Mouse (Mus musculus) heart, embryonic 13.5 days (tissue): Measurements from ENCODE around the gene Omp. TPM values are rescaled to one million over a fixed set of nuclear protein-coding genes. Genes with fewer than 3 reads are reported as not detected.

Experiments used
- ATAC-seq: fragments of 200-750 bp; cut with Nextera tagmentation; 2 replicates; pipeline ENCODE4 v1.8.0; 2017; ENCODE audit warnings: moderate TSS enrichment; ENCODE audit not compliant: insufficient number of reproducible peaks, low FRiP score, low TSS enrichment; ENCODE audit errors: extremely low read depth
- H3K27ac ChIP-seq: fragments of 300-500 bp; sonication (generic); replicated peaks from 2 replicates; pipeline ENCODE4 v1.5.1; 2015; ENCODE audit warnings: moderate library complexity, mild to moderate bottlenecking, inconsistent platforms
- H3K27me3 ChIP-seq: fragments of 300-500 bp; sonication (generic); replicated peaks from 2 replicates; pipeline ENCODE4 v1.6.1; 2015; ENCODE audit warnings: mild to moderate bottlenecking, inconsistent platforms
- H3K36me3 ChIP-seq: fragments of 300-500 bp; sonication (generic); 2 replicates; pipeline ENCODE4 v1.6.1; 2015; ENCODE audit warnings: mild to moderate bottlenecking, inconsistent platforms
- H3K4me1 ChIP-seq: fragments of 300-500 bp; sonication (generic); 2 replicates; pipeline ENCODE4 v1.6.1; 2015; ENCODE audit warnings: inconsistent platforms
- H3K4me2 ChIP-seq: fragments of 300-500 bp; sonication (generic); 2 replicates; pipeline ENCODE4 v1.6.1; 2015; ENCODE audit warnings: inconsistent platforms, mild to moderate bottlenecking, moderate library complexity
- H3K4me3 ChIP-seq: fragments of 300-500 bp; sonication (generic); 2 replicates; pipeline ENCODE4 v1.5.1; 2015; ENCODE audit warnings: moderate library complexity, mild to moderate bottlenecking, inconsistent platforms
- H3K9ac ChIP-seq: fragments of 300-500 bp; sonication (generic); 2 replicates; pipeline ENCODE4 v1.6.1; 2015; ENCODE audit warnings: inconsistent platforms, mild to moderate bottlenecking, moderate library complexity
- H3K9me3 ChIP-seq: fragments of 300-500 bp; sonication (generic); 2 replicates; pipeline ENCODE4 v1.6.1; 2016; ENCODE audit warnings: inconsistent platforms
- WGBS: fragments of 180-500 bp; shearing (Covaris S2); methylation state at CpG from one replicate; pipeline ENCODE4 v1.1.7; 2015; ENCODE audit warnings: mixed read lengths; 5-methylcytosine and 5-hydroxymethylcytosine counted together
- polyA plus RNA-seq: library from polyadenylated mRNA; unstranded; fragments of >200 nt; fragmentation: Nextera tagmentation; extraction: Ambion mirVana; gene quantifications from 2 replicates; pipeline ENCODE4 v1.2.1, GENCODE M21; 2015

The Omp gene
- polyA plus RNA-seq, 1 experiment from 2014 or later = 0.11 TPM

DNA sequence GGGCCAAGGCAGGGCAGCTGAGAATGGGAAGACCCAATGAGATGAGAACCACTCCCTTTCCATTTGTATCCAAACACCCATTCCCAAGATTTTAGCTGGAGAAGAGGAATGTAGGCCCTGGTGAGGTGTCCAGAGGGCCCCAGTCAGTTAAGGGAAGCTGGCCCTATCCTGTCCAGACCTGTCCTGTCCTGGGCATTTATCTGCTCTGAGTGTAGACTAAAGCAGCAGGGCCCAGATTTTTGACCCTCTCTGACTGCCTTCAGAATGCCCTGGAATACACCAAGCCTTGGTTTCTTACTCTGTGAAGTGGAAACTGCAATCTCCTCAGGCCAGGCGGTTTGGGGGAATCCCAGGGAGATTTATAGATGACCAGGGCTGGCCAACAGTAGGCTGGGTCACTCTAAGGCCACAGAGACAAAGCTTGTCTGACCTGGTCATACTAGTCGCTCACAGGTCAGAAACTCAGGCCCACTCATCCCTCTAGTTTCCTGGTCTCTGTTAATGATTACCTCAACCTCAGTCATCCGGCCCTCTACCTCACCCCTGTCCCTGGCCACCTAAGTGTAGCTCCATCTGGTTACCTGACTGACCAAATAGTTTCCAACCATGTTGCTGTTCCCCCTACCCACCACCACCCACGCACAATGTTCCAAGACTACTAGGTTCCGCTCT is 33.4 kb upstream of the Omp start:
- no peak for ATAC-seq
- Histone ChIP-seq H3K27me3 (no peaks in the 10 kb centered on the region), H3K4me2 (peak overlapping the region; percentile 87), H3K4me3 (peak overlapping the region; percentile 86), H3K4me1 (peaks cover 29% of the 10 kb centered on the region), H3K9me3 (no peaks in the 10 kb centered on the region), H3K36me3 (no peaks in the 10 kb centered on the region), H3K27ac (peak overlapping the region; percentile 26), H3K9ac (peak overlapping the region; percentile 82)
- WGBS = 93% methylated on average over 5 of the region's 5 CpGs

DNA sequence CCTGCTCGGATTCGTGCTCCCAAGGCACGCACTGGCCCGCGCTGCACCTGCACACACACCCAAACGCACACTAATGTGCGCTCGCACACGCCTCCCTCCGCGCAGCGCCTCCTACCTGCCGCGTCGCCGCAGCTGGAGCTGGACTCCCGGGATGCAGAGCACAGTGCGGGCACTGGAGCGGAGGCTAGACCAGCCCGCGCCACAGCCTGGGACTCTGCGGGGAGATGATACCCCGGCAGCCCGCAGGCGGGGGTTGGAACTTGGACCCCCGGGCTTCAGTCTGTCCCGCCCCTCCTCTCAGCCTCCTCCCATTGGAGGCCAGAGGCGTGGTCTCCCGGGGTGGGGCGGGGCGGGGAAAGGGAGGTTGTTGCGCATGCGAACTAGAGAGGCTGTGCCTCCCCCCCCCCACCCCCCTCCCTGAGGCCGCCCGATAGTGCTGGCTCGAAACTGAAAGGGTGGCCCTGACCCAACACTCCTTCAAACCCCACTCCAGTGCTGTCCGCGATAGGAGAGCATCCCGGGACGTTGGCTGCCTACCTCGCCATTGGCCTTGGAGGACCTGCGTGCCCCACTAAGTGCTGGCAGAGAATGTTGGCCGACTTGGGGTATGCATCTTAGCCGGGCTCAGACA is 32.7 kb upstream of the Omp start, which contains the start of gene Capn5:
Gene Capn5 (minus strand): TSS at position 346 of the 631 bp plus-strand sequence.
- no peaks in the 10 kb centered on the region for H3K9me3 ChIP-seq
- ATAC-seq = peak; percentile 85
- H3K4me3 ChIP-seq = peak within 1 kb of the TSS; percentile 86
- WGBS = under 1% methylated on average over 42 of the region's 44 CpGs
- no peaks in the 10 kb centered on the region for H3K27me3 ChIP-seq
- no peaks in the 10 kb centered on the region for H3K36me3 ChIP-seq
- peak within 1 kb of the TSS; percentile 87 for H3K4me2 ChIP-seq
- H3K27ac ChIP-seq = peak within 1 kb of the TSS; percentile 48
- peak within 1 kb of the TSS; percentile 82 for H3K9ac ChIP-seq
- peaks cover 36% of the 10 kb centered on the region for H3K4me1 ChIP-seq

DNA sequence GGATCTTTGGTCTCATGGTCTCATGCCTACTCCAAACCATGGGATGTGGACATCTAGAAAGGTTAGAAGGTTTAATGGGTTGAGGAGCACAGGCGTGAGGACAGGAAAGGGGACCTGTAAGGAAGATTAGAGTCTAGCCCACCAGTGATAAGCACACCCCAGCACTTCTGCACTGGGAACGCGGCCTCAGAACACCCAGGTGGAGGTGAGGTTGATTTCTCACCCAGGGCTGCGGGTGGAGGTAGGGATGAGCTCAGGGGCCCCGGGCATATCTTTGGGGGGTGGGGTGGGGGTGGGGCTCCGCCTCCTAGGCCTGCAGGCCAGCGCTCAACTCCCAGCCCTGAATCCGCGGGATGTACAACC is 32.2 kb upstream of the Omp start:
- no peaks in the 10 kb centered on the region for H3K36me3 ChIP-seq
- peak overlapping the region; percentile 87 for H3K4me2 ChIP-seq
- H3K27ac ChIP-seq = peak overlapping the region; percentile 48; the same call in 1 of the 2 replicates
- WGBS = 3% methylated on average over 9 of the region's 9 CpGs
- H3K27me3 ChIP-seq = no peaks in the 10 kb centered on the region
- peak overlapping the region; percentile 82 for H3K9ac ChIP-seq
- no peak for ATAC-seq
- no peaks in the 10 kb centered on the region for H3K9me3 ChIP-seq
- H3K4me1 ChIP-seq = peaks cover 40% of the 10 kb centered on the region
- peak overlapping the region; percentile 86 for H3K4me3 ChIP-seq

DNA sequence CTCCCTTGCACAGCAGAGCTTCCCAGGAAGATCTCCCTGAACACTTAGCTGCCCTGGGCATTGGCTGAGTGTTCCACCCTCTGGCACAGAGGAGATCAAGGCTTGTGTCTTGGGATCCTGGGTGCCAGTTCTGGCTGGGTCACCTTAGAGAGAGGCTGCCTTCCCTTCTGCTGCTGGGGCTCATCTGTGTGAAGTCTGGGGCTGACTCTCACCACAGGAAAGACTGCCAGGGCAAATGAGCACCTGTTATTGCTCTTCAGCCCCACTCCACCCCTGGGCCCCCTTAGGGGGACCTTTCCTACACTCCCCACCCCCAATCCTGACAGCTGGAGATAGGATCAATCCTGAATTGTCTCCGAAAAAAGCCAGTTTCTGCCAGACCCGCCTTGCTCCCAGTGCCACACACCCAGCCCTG is 31.8 kb upstream of the Omp start:
- peak overlapping the region; percentile 86 for H3K4me3 ChIP-seq
- H3K9me3 ChIP-seq = no peaks in the 10 kb centered on the region
- WGBS = 35% methylated on average over 2 of the region's 2 CpGs
- peak overlapping the region; percentile 87 for H3K4me2 ChIP-seq
- H3K9ac ChIP-seq = peak overlapping the region; percentile 82
- H3K36me3 ChIP-seq = no peaks in the 10 kb centered on the region
- H3K27me3 ChIP-seq = no peaks in the 10 kb centered on the region
- H3K4me1 ChIP-seq = peaks cover 43% of the 10 kb centered on the region
- peak overlapping the region; percentile 48; the same call in 1 of the 2 replicates for H3K27ac ChIP-seq
- no peak for ATAC-seq

DNA sequence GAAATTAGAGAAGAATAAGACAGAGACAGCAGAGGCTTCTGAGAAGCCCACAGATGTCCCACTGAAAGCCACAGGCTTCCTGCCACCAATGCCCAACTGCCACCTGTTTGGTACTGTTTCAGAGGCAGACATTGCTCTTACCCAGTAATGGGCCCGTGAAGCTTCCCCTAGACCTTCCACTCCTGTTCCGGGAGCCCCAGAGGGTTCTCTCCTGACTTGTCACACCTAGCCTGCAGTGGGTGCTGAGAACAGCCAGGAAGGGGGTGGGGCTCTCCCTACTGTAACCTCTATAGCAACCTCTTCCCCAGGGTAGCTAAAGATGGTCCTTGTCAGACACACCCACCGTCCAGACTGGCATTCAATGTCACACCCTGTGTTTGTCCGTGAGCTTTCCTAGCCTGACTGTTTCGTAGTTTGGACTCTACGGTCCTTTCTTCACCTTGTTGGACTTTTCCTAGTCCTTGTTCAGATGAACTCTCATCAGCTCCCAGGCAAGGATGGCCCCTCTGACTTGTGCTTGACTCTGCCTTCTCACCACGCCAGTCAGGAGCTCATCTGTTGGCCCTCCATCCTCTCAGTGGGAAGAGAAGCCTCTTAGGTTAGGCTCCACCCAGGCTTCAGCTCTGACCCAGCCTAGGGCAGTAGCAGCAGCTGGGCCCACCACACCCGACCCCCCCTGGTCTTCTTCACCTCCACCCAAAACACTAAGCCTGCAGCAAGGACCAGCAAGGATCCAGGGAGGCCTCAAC is 31.2 kb upstream of the Omp start:
- peak overlapping the region; percentile 87 for H3K4me2 ChIP-seq
- peaks cover 47% of the 10 kb centered on the region for H3K4me1 ChIP-seq
- peak overlapping the region; percentile 48; the same call in 1 of the 2 replicates for H3K27ac ChIP-seq
- peak overlapping the region; percentile 86 for H3K4me3 ChIP-seq
- no peaks in the 10 kb centered on the region for H3K9me3 ChIP-seq
- 60% methylated on average over 8 of the region's 8 CpGs for WGBS
- ATAC-seq = no peak
- H3K27me3 ChIP-seq = no peaks in the 10 kb centered on the region
- H3K9ac ChIP-seq = peak overlapping the region; percentile 82
- no peaks in the 10 kb centered on the region for H3K36me3 ChIP-seq

DNA sequence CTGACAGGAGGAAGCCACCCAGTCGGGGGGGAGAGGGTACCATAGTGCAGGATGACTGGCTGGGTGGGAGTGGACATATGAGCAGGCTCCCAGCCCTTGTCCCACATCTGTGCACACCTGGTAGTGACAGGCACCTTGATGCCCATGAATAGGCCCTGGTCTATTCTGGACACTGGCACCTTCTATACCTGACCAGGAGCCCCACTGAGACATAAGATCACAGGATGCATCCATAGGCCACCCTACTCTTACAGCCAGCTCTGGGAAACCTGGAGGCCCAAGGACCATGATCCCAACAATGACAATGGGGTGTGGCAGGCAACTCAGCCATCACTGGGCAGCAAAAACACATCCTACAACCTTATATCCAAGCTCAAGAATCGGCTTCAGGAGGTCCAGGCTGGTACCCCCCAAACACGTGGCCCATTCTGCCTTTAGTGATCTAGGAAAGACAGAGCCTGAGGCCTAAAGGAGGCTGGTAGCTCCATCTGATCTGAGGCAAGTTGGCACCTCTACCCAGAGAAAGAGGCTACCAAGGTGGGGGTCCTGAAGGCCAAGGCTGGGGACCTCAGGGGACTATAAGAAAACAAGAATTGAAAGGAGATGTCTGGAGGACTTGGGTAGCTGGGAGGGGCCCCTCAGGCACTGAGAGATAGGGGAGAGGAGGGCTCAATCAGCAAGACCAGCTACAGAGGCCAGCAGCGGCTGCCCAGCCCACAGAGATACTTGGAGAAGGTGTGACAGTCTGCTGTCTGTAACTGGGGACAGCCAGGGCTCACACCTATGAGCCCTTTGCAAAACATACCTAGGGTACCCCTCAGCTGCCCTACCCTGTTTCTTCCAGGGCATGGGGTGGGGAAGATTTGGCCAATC is 29.8 kb upstream of the Omp start:
- peaks cover 59% of the 10 kb centered on the region for H3K4me1 ChIP-seq
- no peak for ATAC-seq
- no peaks in the 10 kb centered on the region for H3K9me3 ChIP-seq
- H3K27ac ChIP-seq = no peak overlapping the region
- H3K36me3 ChIP-seq = no peaks in the 10 kb centered on the region
- peak overlapping the region; percentile 87 for H3K4me2 ChIP-seq
- H3K9ac ChIP-seq = no peak overlapping the region
- H3K27me3 ChIP-seq = no peaks in the 10 kb centered on the region
- WGBS = 64% methylated on average over 4 of the region's 4 CpGs
- H3K4me3 ChIP-seq = no peak overlapping the region

DNA sequence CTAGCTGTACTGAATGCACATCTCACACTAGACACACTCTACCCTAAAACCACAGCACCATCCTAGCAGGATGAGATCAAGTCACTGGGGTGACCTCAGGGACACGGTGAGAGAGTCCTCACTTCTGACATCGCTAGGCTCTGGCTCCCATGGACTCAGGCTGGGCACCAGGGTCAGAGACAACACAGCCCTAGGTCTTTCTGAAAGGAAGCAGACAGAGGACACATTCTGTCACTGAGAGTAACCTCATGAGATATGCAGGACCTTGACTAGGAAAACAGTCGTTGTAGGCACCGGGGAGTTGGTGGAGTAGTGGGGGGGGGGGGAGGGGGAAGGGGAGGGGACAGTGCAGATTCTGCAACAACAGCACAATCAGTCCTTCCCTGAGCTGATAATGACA is 28.1 kb upstream of the Omp start:
- H3K36me3 ChIP-seq = no peaks in the 10 kb centered on the region
- no peaks in the 10 kb centered on the region for H3K27me3 ChIP-seq
- no peak overlapping the region for H3K4me2 ChIP-seq
- no peak overlapping the region for H3K27ac ChIP-seq
- peaks cover 55% of the 10 kb centered on the region for H3K4me1 ChIP-seq
- H3K9ac ChIP-seq = no peak overlapping the region
- ATAC-seq = no peak
- H3K9me3 ChIP-seq = no peaks in the 10 kb centered on the region
- WGBS = 24% methylated on average over 4 of the region's 4 CpGs
- no peak overlapping the region for H3K4me3 ChIP-seq

DNA sequence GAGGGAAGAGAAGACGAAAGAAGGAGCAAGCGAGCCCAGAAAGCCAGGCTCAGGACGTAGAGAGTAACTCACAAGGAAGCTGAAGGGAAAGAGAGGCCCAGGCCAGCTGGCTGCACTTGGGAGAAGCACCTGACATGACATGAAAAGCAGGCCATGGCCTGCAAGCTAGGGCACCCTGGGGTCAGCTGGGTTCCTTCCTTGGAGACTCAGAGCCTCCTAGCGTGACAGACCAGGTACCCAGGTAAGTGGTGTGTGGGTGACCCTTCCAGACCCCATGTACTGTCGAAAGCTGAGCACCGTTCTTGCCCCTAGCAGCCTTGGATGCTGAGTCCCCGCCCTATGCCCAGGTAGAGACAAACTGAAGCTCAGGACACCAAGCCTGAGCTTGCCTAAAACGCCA is 27.4 kb upstream of the Omp start:
- peaks cover 52% of the 10 kb centered on the region for H3K4me1 ChIP-seq
- H3K27ac ChIP-seq = no peak overlapping the region
- 80% methylated on average over 8 of the region's 8 CpGs for WGBS
- H3K9me3 ChIP-seq = no peaks in the 10 kb centered on the region
- no peaks in the 10 kb centered on the region for H3K36me3 ChIP-seq
- no peaks in the 10 kb centered on the region for H3K27me3 ChIP-seq
- no peak for ATAC-seq
- no peak overlapping the region for H3K4me2 ChIP-seq
- H3K4me3 ChIP-seq = no peak overlapping the region
- no peak overlapping the region for H3K9ac ChIP-seq

DNA sequence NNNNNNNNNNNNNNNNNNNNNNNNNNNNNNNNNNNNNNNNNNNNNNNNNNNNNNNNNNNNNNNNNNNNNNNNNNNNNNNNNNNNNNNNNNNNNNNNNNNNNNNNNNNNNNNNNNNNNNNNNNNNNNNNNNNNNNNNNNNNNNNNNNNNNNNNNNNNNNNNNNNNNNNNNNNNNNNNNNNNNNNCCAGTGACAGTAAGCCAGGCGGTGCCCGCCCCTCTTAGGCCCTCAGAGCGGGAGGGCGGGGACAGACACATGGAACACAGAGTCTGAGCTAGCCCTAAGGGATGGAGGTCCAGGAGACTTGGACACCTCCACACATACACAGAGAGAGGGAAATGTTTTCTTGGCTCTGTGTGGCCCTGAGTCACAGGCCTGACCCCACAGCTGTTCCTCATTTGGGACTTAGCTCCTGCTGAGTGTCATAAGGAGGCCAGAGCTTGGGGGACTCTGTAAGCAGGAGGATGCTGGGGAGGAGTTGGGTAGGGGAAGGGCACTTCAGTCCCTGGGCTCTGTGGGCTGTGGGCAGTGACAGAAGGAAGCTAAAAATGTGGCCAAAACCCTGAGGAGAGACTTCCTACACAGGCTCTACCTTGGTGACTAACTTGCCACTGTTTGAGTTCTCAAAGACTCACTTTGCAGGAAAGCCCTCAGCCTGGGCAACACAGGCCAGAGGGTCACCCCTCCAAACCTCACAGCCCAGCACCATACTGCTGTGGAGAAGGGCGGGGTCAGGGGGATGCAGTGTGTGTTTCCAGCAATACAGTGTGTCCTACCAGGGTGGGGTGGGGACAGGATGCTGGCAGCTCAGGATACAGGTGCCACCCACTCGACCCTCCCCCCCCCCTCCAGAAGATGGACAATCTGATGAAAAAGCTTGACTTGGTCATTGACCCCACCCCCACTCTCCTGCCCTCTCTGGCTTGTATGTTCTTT is 26.1 kb upstream of the Omp start:
- Histone ChIP-seq H3K9me3 (no peaks in the 10 kb centered on the region), H3K36me3 (no peaks in the 10 kb centered on the region), H3K27ac (peak overlapping the region; percentile 68), H3K4me3 (no peak overlapping the region), H3K4me1 (peaks cover 39% of the 10 kb centered on the region), H3K9ac (no peak overlapping the region), H3K27me3 (no peaks in the 10 kb centered on the region), H3K4me2 (peak overlapping the region; percentile 31; the same call in 1 of the 2 replicates)
- 45% methylated on average over 6 of the region's 6 CpGs for WGBS
- ATAC-seq = peak; percentile 76

DNA sequence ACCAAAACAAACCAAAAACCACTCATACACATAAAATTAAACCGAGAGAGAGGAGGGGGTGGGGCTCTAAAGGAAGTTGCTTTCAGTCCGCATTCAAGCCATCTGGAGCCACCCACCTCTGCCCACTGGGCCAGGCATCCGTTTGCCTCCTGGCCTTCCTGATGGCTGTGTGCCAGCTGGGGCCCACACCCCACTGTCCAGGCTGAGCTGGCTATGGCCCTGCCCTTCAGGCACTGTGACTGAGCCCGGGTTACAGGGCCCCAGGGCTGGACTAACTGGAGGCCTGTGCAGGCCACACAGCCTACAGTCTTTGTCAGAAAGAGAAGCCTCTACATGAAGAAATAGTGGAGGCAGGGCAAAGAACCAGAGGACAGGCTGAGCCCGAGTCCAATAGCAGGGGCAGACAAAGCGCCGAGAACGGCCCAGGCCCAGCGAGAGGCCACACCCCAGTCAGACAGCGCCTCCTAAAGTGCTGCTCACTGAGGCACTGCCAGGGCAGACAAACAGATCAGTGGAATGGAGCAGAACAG is 19.8 kb upstream of the Omp start:
- Histone ChIP-seq H3K4me2 (no peak overlapping the region), H3K9me3 (no peaks in the 10 kb centered on the region), H3K4me3 (no peak overlapping the region), H3K36me3 (no peaks in the 10 kb centered on the region), H3K27me3 (no peaks in the 10 kb centered on the region), H3K4me1 (peaks cover 47% of the 10 kb centered on the region), H3K27ac (peak overlapping the region; percentile 76), H3K9ac (peak overlapping the region; percentile 53)
- peak; percentile 28; the same call in 1 of the 2 replicates for ATAC-seq
- 49% methylated on average over 10 of the region's 10 CpGs for WGBS
